Mouse (Mus musculus): Measurements from ENCODE around the gene Lrrc72. TPM values are rescaled to one million over a fixed set of nuclear protein-coding genes. Genes with fewer than 3 reads are reported as not detected.

Gene Lrrc72
- polyA plus RNA-seq, 1 experiment from 2014 or later = not detected

GRCm38 (mm10) chr12:36189610-36190009 lies 63.6 kb downstream of the Lrrc72 start:
- no peak for ATAC-seq (ENCODE audit: insufficient number of reproducible peaks, insufficient read depth, low FRiP score, low TSS enrichment, low read depth)
- H3K9me3 ChIP-seq = no peaks in the 10 kb centered on the region
- 96% methylated on average over 3 of the region's 3 CpGs for WGBS
- H3K27me3 ChIP-seq = no peaks in the 10 kb centered on the region
- H3K9ac ChIP-seq (replicated peaks) = no peak overlapping the region
- H3K27ac ChIP-seq = no peak overlapping the region
- H3K4me2 ChIP-seq = no peak overlapping the region
- H3K4me1 ChIP-seq (replicated peaks) = no peaks in the 10 kb centered on the region
- H3K36me3 ChIP-seq = peaks cover 76% of the 10 kb centered on the region
- H3K4me3 ChIP-seq (replicated peaks) = no peak overlapping the region

DNA sequence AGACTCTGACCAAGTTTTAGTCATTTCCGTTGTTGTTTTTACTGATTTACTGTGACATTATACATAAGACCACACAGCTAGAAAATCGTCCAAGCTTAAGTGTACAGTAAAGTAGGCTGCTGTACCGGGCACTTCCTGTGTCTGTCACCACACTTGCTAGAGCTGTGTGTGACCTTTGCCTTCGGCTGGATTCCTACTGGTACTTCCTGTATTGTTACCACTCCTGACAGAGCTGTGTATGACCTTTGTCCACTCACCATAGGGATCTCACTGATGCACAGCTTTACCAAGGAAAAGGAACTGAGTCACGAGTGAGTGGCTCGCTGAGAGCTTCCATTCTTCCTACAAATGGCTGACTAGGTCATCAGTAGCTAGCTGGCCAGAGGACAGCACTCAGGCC lies 66.1 kb downstream of the Lrrc72 start:
- WGBS = 88% methylated on average over 6 of the region's 6 CpGs
- no peaks in the 10 kb centered on the region for H3K27me3 ChIP-seq
- H3K9me3 ChIP-seq = no peaks in the 10 kb centered on the region
- H3K9ac ChIP-seq (replicated peaks) = no peak overlapping the region
- H3K4me1 ChIP-seq (replicated peaks) = no peaks in the 10 kb centered on the region
- H3K4me2 ChIP-seq = no peak overlapping the region
- ATAC-seq (ENCODE audit: insufficient number of reproducible peaks, insufficient read depth, low FRiP score, low TSS enrichment, low read depth) = no peak
- peaks cover 80% of the 10 kb centered on the region for H3K36me3 ChIP-seq
- H3K4me3 ChIP-seq (replicated peaks) = no peak overlapping the region
- no peak overlapping the region for H3K27ac ChIP-seq

- no peak for ATAC-seq (ENCODE audit: insufficient number of reproducible peaks, insufficient read depth, low FRiP score, low TSS enrichment, low read depth)
- Histone ChIP-seq H3K4me3 (replicated peaks) (no peak overlapping the region), H3K27me3 (no peaks in the 10 kb centered on the region), H3K36me3 (peaks cover 66% of the 10 kb centered on the region), H3K27ac (no peak overlapping the region), H3K9ac (replicated peaks) (no peak overlapping the region), H3K9me3 (no peaks in the 10 kb centered on the region), H3K4me2 (no peak overlapping the region), H3K4me1 (replicated peaks) (no peaks in the 10 kb centered on the region)
- WGBS = 82% methylated on average over 6 of the region's 6 CpGs
These were observed 70.6 kb downstream of the Lrrc72 start for GRCm38 (mm10) chr12:36182570-36182969.

- Histone ChIP-seq H3K9me3 (no peaks in the 10 kb centered on the region), H3K4me2 (no peak overlapping the region), H3K36me3 (peaks cover 73% of the 10 kb centered on the region), H3K4me3 (replicated peaks) (no peak overlapping the region), H3K27me3 (no peaks in the 10 kb centered on the region), H3K27ac (no peak overlapping the region), H3K4me1 (replicated peaks) (no peaks in the 10 kb centered on the region), H3K9ac (replicated peaks) (no peak overlapping the region)
- ATAC-seq (ENCODE audit: insufficient number of reproducible peaks, insufficient read depth, low FRiP score, low TSS enrichment, low read depth) = no peak
- WGBS = 90% methylated on average over 5 of the region's 5 CpGs
These were observed 76.0 kb downstream of the Lrrc72 start for GRCm38 (mm10) chr12:36177227-36177626.

DNA sequence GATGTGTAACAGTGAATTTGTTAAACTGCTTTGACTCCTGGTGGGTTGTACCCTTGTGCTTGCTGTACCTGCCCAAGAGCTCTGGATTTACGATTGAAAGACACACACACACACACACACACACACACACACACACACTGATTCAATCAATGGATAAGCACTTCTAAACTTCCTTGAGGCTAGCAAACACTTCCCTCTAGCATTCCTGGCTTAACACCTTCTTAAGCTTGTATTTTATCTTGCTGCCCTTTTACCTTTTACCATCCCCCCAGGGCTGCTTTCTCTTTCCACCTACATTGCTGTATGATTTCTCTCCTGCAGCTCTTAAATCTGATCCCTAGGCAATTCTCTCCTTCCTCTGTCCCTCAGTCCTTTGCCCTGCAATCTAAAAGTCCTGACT lies 87.9 kb downstream of the Lrrc72 start:
- H3K4me1 ChIP-seq (replicated peaks) = peaks cover 14% of the 10 kb centered on the region
- H3K4me2 ChIP-seq = no peak overlapping the region
- 15% methylated on average over 1 of the region's 1 CpGs for WGBS
- no peak overlapping the region for H3K4me3 ChIP-seq (replicated peaks)
- no peak overlapping the region for H3K27ac ChIP-seq
- H3K27me3 ChIP-seq = no peaks in the 10 kb centered on the region
- ATAC-seq (ENCODE audit: insufficient number of reproducible peaks, insufficient read depth, low FRiP score, low TSS enrichment, low read depth) = no peak
- H3K9ac ChIP-seq (replicated peaks) = no peak overlapping the region
- peaks cover 26% of the 10 kb centered on the region for H3K36me3 ChIP-seq
- no peaks in the 10 kb centered on the region for H3K9me3 ChIP-seq

GRCm38 (mm10) chr12:36164126-36164791 lies 88.9 kb downstream of the Lrrc72 start:
- H3K9me3 ChIP-seq = no peaks in the 10 kb centered on the region
- H3K4me3 ChIP-seq (replicated peaks) = no peak overlapping the region
- ATAC-seq (ENCODE audit: insufficient number of reproducible peaks, insufficient read depth, low FRiP score, low TSS enrichment, low read depth) = no peak
- peaks cover 21% of the 10 kb centered on the region for H3K36me3 ChIP-seq
- peaks cover 14% of the 10 kb centered on the region for H3K4me1 ChIP-seq (replicated peaks)
- no peak overlapping the region for H3K4me2 ChIP-seq
- H3K9ac ChIP-seq (replicated peaks) = no peak overlapping the region
- H3K27ac ChIP-seq = no peak overlapping the region
- no peaks in the 10 kb centered on the region for H3K27me3 ChIP-seq
- 80% methylated on average over 7 of the region's 7 CpGs for WGBS

Other genes with a start within 250 kb of the Lrrc72 start
- 59.8 and 67.8 TPM in 2 replicates for gene Tspan13, start 210.9 kb downstream of the Lrrc72 start, polyA plus RNA-seq (2016; fragmentation: Nextera tagmentation; extraction: Ambion mirVana)
- gene Ankmy2, start 96.3 kb downstream of the Lrrc72 start, polyA plus RNA-seq (2016; fragmentation: Nextera tagmentation; extraction: Ambion mirVana) = 27.5 and 29.2 TPM in 2 replicates
- 267 and 285 TPM in 2 replicates for gene Bzw2, start 95.3 kb downstream of the Lrrc72 start, polyA plus RNA-seq (2016; fragmentation: Nextera tagmentation; extraction: Ambion mirVana)
- gene Sostdc1, start 60.7 kb upstream of the Lrrc72 start, polyA plus RNA-seq (2016; fragmentation: Nextera tagmentation; extraction: Ambion mirVana) = 44.2 and 47.6 TPM in 2 replicates
- gene Ispd, start 128.1 kb upstream of the Lrrc72 start, polyA plus RNA-seq (2016; fragmentation: Nextera tagmentation; extraction: Ambion mirVana) = 7.2 and 7.6 TPM in 2 replicates
- 2.0 and 2.7 TPM in 2 replicates for gene D630036H23Rik, start 128.8 kb upstream of the Lrrc72 start, polyA plus RNA-seq (2016; fragmentation: Nextera tagmentation; extraction: Ambion mirVana)